Mouse (Mus musculus): ENCODE measurements around the gene Ggact.

- no peak for TF ChIP-seq POLR2A (IDR thresholded peaks at IDR 0.05; ENCODE audit: borderline replicate concordance, low read depth, low read length)
- no peak for TF ChIP-seq CTCF (IDR thresholded peaks at IDR 0.05; ENCODE audit: low read depth, low read length)
These were observed 33.3 kb downstream of the Ggact start for GRCm38 (mm10) chr14:122880291-122880690.
